Mouse (Mus musculus) C2C12 (cell line): Measurements from ENCODE around the gene Rnf169.

Source experiments
- CEBPB ChIP-seq: IDR thresholded peaks from one replicate; pipeline ENCODE4 v1.6.1; 2011; ENCODE audit warnings: low read depth, mild to moderate bottlenecking, control low read depth, moderate library complexity
- CTCF ChIP-seq: IDR thresholded peaks from one replicate; pipeline ENCODE4 v1.5.1; 2011; ENCODE audit not compliant: control insufficient read depth, insufficient read depth, insufficient read length
- MAX ChIP-seq: IDR thresholded peaks from one replicate; pipeline ENCODE4 v1.6.1; 2011; ENCODE audit warnings: mild to moderate bottlenecking, control low read depth
- USF1 ChIP-seq: IDR thresholded peaks from one replicate; pipeline ENCODE4 v1.6.1; 2011; ENCODE audit warnings: low read depth, mild to moderate bottlenecking, control low read depth, moderate library complexity

DNA sequence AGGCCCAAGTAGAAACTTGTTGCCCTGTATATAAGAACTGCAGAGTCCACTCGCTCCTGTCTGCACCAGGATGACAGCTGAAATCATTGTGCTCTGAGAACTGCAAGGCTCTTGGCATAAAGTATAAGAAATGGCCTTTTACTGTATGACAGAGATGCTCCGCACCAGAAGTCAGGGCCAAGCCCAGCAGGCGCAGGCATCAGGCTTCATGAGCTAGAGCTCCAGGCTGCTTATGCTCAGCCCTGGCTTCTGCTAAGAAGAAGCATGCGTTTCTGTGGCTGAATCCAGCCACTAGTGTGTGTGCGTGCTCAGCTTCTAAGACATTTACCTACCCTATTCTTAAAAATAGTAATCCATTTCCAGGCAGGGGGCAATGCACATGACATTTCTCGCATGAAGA, 85.8 kb downstream of the Rnf169 start:
- TF ChIP-seq CTCF = no peak
- no peak for TF ChIP-seq MAX
- no peak for TF ChIP-seq USF1
- TF ChIP-seq CEBPB = no peak
